Mouse (Mus musculus) testis, adult 2 months (tissue): Measurements from ENCODE around the gene Ntrk2.

Source experiments
- CTCF ChIP-seq: fragments of 200-500 bp; IDR thresholded peaks from 2 replicates; pipeline ENCODE4 v1.5.1; 2012; ENCODE audit warnings: low read depth, mild to moderate bottlenecking, inconsistent platforms, low read length, moderate library complexity; ENCODE audit not compliant: control insufficient read depth, insufficient read depth, insufficient replicate concordance
- POLR2A ChIP-seq: fragments of 200-500 bp; IDR thresholded peaks from 2 replicates; pipeline ENCODE4 v1.6.1; 2012; ENCODE audit warnings: low read depth, mild to moderate bottlenecking, inconsistent platforms, low read length, moderate library complexity; ENCODE audit not compliant: control insufficient read depth

DNA sequence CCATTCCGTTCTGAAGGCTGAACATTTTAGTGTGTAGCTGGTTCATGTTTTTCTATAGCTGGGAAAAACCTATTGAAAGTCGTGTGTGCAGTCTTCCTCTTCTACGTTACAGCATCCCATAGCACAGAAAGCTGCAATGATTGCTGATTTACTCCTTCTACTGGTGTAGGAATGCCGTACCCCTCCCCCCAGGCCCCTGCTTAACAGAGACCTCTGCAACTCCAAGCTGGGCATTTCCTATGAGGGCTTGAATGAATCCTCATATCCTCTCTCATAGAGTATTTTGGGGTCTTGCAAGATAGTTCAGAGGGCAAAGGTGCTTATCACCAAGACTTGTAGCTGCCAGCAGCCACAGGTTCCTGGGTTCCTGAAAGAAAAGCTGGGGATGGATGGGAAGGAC is 148.0 kb downstream of the Ntrk2 start:
- TF ChIP-seq CTCF = no peak
- TF ChIP-seq POLR2A = no peak
